Mouse (Mus musculus): ENCODE measurements around the gene Ccdc186. TPM values are rescaled to one million over a fixed set of nuclear protein-coding genes. Genes with fewer than 3 reads are reported as not detected.

The Ccdc186 gene
- polyA plus RNA-seq, 1 experiment from 2014 or later, result 13.4 TPM

GRCm38 (mm10) chr19:56835340-56835739 lies 13.3 kb upstream of the Ccdc186 start:
- peak; percentile 64 for DNase-seq (ENCODE audit: low spot score)
- no peaks in the 10 kb centered on the region for H3K4me1 ChIP-seq (replicated peaks; ENCODE audit: control insufficient read depth, insufficient read depth)
- H3K27me3 ChIP-seq (ENCODE audit: control insufficient read depth, insufficient read depth, low read length), result no peaks in the 10 kb centered on the region
- H3K27ac ChIP-seq (replicated peaks), result no peak overlapping the region
- TF ChIP-seq CTCF (IDR thresholded peaks at IDR 0.05; ENCODE audit: low read depth), result no peak
- TF ChIP-seq EP300 (optimal IDR thresholded peaks at IDR 0.05), result no peak
- H3K36me3 ChIP-seq (ENCODE audit: control insufficient read depth, insufficient read depth, low read length), result no peaks in the 10 kb centered on the region
- WGBS, result 35% methylated on average over 9 of the region's 9 CpGs
- no peaks in the 10 kb centered on the region for H3K9me3 ChIP-seq (ENCODE audit: control insufficient read depth, low read length)
- H3K4me2 ChIP-seq (replicated peaks; ENCODE audit: low read depth), result no peak overlapping the region
- ATAC-seq (ENCODE audit: low FRiP score, low TSS enrichment), result no peak
- no peak overlapping the region for H3K9ac ChIP-seq (ENCODE audit: low read length)
- no peak overlapping the region for H3K4me3 ChIP-seq (ENCODE audit: low read depth, low read length)

DNA sequence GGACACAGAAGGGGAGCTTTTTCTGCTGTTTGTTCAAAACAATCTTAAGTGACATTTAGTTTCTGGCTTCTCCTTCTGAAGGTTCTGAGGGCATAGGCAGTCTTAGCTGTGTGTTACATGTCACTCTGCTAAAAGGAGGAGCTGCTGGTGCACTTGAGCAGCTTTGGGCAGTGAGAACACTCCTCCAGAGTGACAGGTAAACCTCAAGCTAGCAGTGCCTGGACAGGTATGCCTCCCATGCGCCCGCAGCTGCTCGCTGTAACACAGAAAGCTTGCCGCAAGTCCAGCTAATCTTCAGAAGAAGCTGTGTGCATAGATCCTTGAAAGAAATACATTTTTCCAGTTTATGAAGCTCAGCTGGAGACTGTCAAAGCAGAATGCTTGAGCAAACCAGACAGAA lies 8.2 kb upstream of the Ccdc186 start:
- TF ChIP-seq EP300 (optimal IDR thresholded peaks at IDR 0.05) (no peak), CTCF (IDR thresholded peaks at IDR 0.05; ENCODE audit: low read depth) (no peak)
- H3K4me3 ChIP-seq (ENCODE audit: low read depth, low read length), result no peak overlapping the region
- no peak overlapping the region for H3K27ac ChIP-seq (replicated peaks)
- no peaks in the 10 kb centered on the region for H3K9me3 ChIP-seq (ENCODE audit: control insufficient read depth, low read length)
- no peak for ATAC-seq (ENCODE audit: low FRiP score, low TSS enrichment)
- no peak overlapping the region for H3K9ac ChIP-seq (ENCODE audit: low read length)
- H3K4me1 ChIP-seq (replicated peaks; ENCODE audit: control insufficient read depth, insufficient read depth), result no peaks in the 10 kb centered on the region
- H3K4me2 ChIP-seq (replicated peaks; ENCODE audit: low read depth), result no peak overlapping the region
- no peak for DNase-seq (ENCODE audit: low spot score)
- no peaks in the 10 kb centered on the region for H3K36me3 ChIP-seq (ENCODE audit: control insufficient read depth, insufficient read depth, low read length)
- H3K27me3 ChIP-seq (ENCODE audit: control insufficient read depth, insufficient read depth, low read length), result no peaks in the 10 kb centered on the region
- 54% methylated on average over 4 of the region's 4 CpGs for WGBS

- H3K4me1 ChIP-seq (replicated peaks; ENCODE audit: control insufficient read depth, insufficient read depth), result no peaks in the 10 kb centered on the region
- H3K4me3 ChIP-seq (ENCODE audit: low read depth, low read length), result no peak overlapping the region
- no peaks in the 10 kb centered on the region for H3K27me3 ChIP-seq (ENCODE audit: control insufficient read depth, insufficient read depth, low read length)
- 49% methylated on average over 9 of the region's 9 CpGs for WGBS
- no peak for TF ChIP-seq EP300 (optimal IDR thresholded peaks at IDR 0.05)
- no peak for TF ChIP-seq CTCF (IDR thresholded peaks at IDR 0.05; ENCODE audit: low read depth)
- H3K4me2 ChIP-seq (replicated peaks; ENCODE audit: low read depth), result no peak overlapping the region
- no peak overlapping the region for H3K9ac ChIP-seq (ENCODE audit: low read length)
- no peaks in the 10 kb centered on the region for H3K9me3 ChIP-seq (ENCODE audit: control insufficient read depth, low read length)
- no peak overlapping the region for H3K27ac ChIP-seq (replicated peaks)
- ATAC-seq (ENCODE audit: low FRiP score, low TSS enrichment) (peak; percentile 74), DNase-seq (ENCODE audit: low spot score) (peak; percentile 30)
- H3K36me3 ChIP-seq (ENCODE audit: control insufficient read depth, insufficient read depth, low read length), result no peaks in the 10 kb centered on the region
Measured at GRCm38 (mm10) chr19:56829267-56829666, 7.3 kb upstream of the Ccdc186 start.

- no peak for DNase-seq (ENCODE audit: low spot score)
- no peak for TF ChIP-seq EP300 (optimal IDR thresholded peaks at IDR 0.05)
- no peak for TF ChIP-seq CTCF (IDR thresholded peaks at IDR 0.05; ENCODE audit: low read depth)
- Histone ChIP-seq H3K9me3 (ENCODE audit: control insufficient read depth, low read length) (no peaks in the 10 kb centered on the region), H3K9ac (ENCODE audit: low read length) (no peak overlapping the region), H3K4me1 (replicated peaks; ENCODE audit: control insufficient read depth, insufficient read depth) (no peaks in the 10 kb centered on the region), H3K27me3 (ENCODE audit: control insufficient read depth, insufficient read depth, low read length) (no peaks in the 10 kb centered on the region), H3K27ac (replicated peaks) (no peak overlapping the region), H3K4me2 (replicated peaks; ENCODE audit: low read depth) (no peak overlapping the region), H3K4me3 (ENCODE audit: low read depth, low read length) (no peak overlapping the region), H3K36me3 (ENCODE audit: control insufficient read depth, insufficient read depth, low read length) (no peaks in the 10 kb centered on the region)
- ATAC-seq (ENCODE audit: low FRiP score, low TSS enrichment), result no peak
- WGBS, result 86% methylated on average over 11 of the region's 11 CpGs
Measured at GRCm38 (mm10) chr19:56828305-56828704, 6.3 kb upstream of the Ccdc186 start.

- no peaks in the 10 kb centered on the region for H3K27me3 ChIP-seq (ENCODE audit: control insufficient read depth, insufficient read depth, low read length)
- H3K9ac ChIP-seq (ENCODE audit: low read length), result no peak within 1 kb of the TSS
- TF ChIP-seq CTCF (IDR thresholded peaks at IDR 0.05; ENCODE audit: low read depth) (no peak), EP300 (optimal IDR thresholded peaks at IDR 0.05) (peak; percentile 70)
- 52% methylated on average over 41 of the region's 44 CpGs for WGBS
- H3K4me3 ChIP-seq (ENCODE audit: low read depth, low read length), result no peak within 1 kb of the TSS
- no peaks in the 10 kb centered on the region for H3K9me3 ChIP-seq (ENCODE audit: control insufficient read depth, low read length)
- H3K4me1 ChIP-seq (replicated peaks; ENCODE audit: control insufficient read depth, insufficient read depth), result peaks cover 3% of the 10 kb centered on the region; the same call in 1 of the 2 replicates
- H3K4me2 ChIP-seq (replicated peaks; ENCODE audit: low read depth), result peak within 1 kb of the TSS; percentile 23; the same call in 1 of the 2 replicates
- H3K36me3 ChIP-seq (ENCODE audit: control insufficient read depth, insufficient read depth, low read length), result no peaks in the 10 kb centered on the region
- no peak within 1 kb of the TSS for H3K27ac ChIP-seq (replicated peaks)
- ATAC-seq (ENCODE audit: low FRiP score, low TSS enrichment) (peak; percentile 30), DNase-seq (ENCODE audit: low spot score) (peak; percentile 65)
Measured at GRCm38 (mm10) chr19:56826047-56826631, 4.1 kb upstream of the Ccdc186 start, which contains the start of gene Tdrd1. TSS of gene Tdrd1 (plus strand) at chr19:56826209.

GRCm38 (mm10) chr19:56822448-56822836 lies 452 bp upstream of the Ccdc186 start:
- H3K36me3 ChIP-seq (ENCODE audit: control insufficient read depth, insufficient read depth, low read length), result no peaks in the 10 kb centered on the region
- TF ChIP-seq CTCF (IDR thresholded peaks at IDR 0.05; ENCODE audit: low read depth), result no peak
- TF ChIP-seq EP300 (optimal IDR thresholded peaks at IDR 0.05), result no peak
- peaks cover 3% of the 10 kb centered on the region for H3K4me1 ChIP-seq (replicated peaks; ENCODE audit: control insufficient read depth, insufficient read depth)
- H3K9me3 ChIP-seq (ENCODE audit: control insufficient read depth, low read length), result no peaks in the 10 kb centered on the region
- peak overlapping the region; percentile 45; the same call in 1 of the 2 replicates for H3K27ac ChIP-seq (replicated peaks)
- WGBS, result 18% methylated on average over 10 of the region's 10 CpGs
- no peak for DNase-seq (ENCODE audit: low spot score)
- H3K4me3 ChIP-seq (ENCODE audit: low read depth, low read length), result peak overlapping the region; percentile 97
- peak overlapping the region; percentile 2; the same call in 1 of the 2 replicates for H3K9ac ChIP-seq (ENCODE audit: low read length)
- H3K4me2 ChIP-seq (replicated peaks; ENCODE audit: low read depth), result peak overlapping the region; percentile 52
- H3K27me3 ChIP-seq (ENCODE audit: control insufficient read depth, insufficient read depth, low read length), result no peaks in the 10 kb centered on the region
- no peak; the same call in 1 of the 2 replicates for ATAC-seq (ENCODE audit: low FRiP score, low TSS enrichment)

Measured in stomach, postnatal 0 days (tissue).